Comparison of ENCODE assay signal across 10 mouse cellular contexts in the genomic region with DNA sequence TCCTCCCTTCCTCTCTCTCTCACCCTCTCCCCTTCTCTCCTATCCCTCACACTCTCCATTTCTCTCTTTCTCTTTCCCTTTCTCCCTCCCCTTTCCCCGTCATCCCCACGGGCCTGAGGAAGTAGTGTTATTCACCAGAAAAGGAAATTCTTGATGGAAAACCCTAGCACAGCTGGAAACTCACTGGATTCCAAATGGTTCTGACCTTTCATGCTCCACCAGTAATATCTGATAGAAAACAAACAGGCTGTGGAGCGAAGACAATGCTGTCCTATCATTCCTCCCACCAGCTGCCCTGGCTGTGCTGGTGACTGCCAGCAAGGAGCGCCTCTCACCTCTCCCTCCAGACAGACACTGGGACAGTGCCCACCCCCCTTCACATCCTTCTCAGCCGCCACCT. TPM values are rescaled to one million over a fixed set of nuclear protein-coding genes. Genes with fewer than 3 reads are reported as not detected.
DNase-seq lines count a peak whose midpoint lies in the region; ATAC-seq lines count a peak whose summit lies in the region.
"Had no signal": no experiment of that assay in that cellular context is flagged by ENCODE, and none has a peak within 500 bp of the region (broad histone marks: within the 10 kb centered on the region; RNA-seq: fewer than 3 reads in every experiment).

No protein-coding gene starts in this region.

- peaks cover 34% of the 10 kb centered on the region for H3K27me3 ChIP-seq in heart, embryonic 12.5 days (replicated peaks)
- H3K27me3 ChIP-seq in embryonic facial prominence, embryonic 11.5 days (ENCODE audit: control insufficient read depth, insufficient read depth, low read length), result no peaks in the 10 kb centered on the region
- 0 out of 2 replicates have a peak, but pooled peaks cover 2% of the 10 kb centered on the region for H3K27me3 ChIP-seq in hindbrain, embryonic 13.5 days
- no peaks in the 10 kb centered on the region for H3K27me3 ChIP-seq in midbrain, embryonic 16.5 days (ENCODE audit: control insufficient read depth, insufficient read depth, low read depth, low read length)

- H3K36me3 ChIP-seq in heart, embryonic 12.5 days, result no peaks in the 10 kb centered on the region
- no peaks in the 10 kb centered on the region for H3K36me3 ChIP-seq in embryonic facial prominence, embryonic 11.5 days (replicated peaks; ENCODE audit: control insufficient read depth, insufficient read depth, low read depth, low read length)
- peaks cover 29% of the 10 kb centered on the region for H3K36me3 ChIP-seq in hindbrain, embryonic 13.5 days
- H3K36me3 ChIP-seq in midbrain, embryonic 16.5 days (ENCODE audit: control insufficient read depth, insufficient read depth, low read length), result peaks cover 24% of the 10 kb centered on the region

- peaks cover 36% of the 10 kb centered on the region for H3K4me1 ChIP-seq in heart, embryonic 12.5 days (replicated peaks)
- peaks cover 3% of the 10 kb centered on the region; the same call in 1 of the 2 replicates for H3K4me1 ChIP-seq in embryonic facial prominence, embryonic 11.5 days (ENCODE audit: control insufficient read depth, insufficient read depth, low read length)
- peaks cover 58% of the 10 kb centered on the region for H3K4me1 ChIP-seq in hindbrain, embryonic 13.5 days (replicated peaks)
- peaks cover 33% of the 10 kb centered on the region for H3K4me1 ChIP-seq in midbrain, embryonic 16.5 days (ENCODE audit: control insufficient read depth, insufficient read depth, low read length)

- peaks cover 6% of the 10 kb centered on the region for H3K9me3 ChIP-seq in heart, embryonic 12.5 days (replicated peaks)
- no peaks in the 10 kb centered on the region for H3K9me3 ChIP-seq in embryonic facial prominence, embryonic 11.5 days (replicated peaks; ENCODE audit: control insufficient read depth, low read length)
- no peaks in the 10 kb centered on the region for H3K9me3 ChIP-seq in hindbrain, embryonic 13.5 days
- no peaks in the 10 kb centered on the region for H3K9me3 ChIP-seq in midbrain, embryonic 16.5 days (replicated peaks; ENCODE audit: control insufficient read depth, low read length, poor library complexity, severe bottlenecking)

- H3K4me2 ChIP-seq in heart, embryonic 12.5 days, result peak overlapping the region; percentile 71
- H3K4me2 ChIP-seq in embryonic facial prominence, embryonic 11.5 days (ENCODE audit: low read depth, low read length), result peak overlapping the region; percentile 54; the same call in 1 of the 2 replicates
- H3K4me2 ChIP-seq in hindbrain, embryonic 13.5 days, result peak overlapping the region; percentile 49
- H3K4me2 ChIP-seq in midbrain, embryonic 16.5 days (ENCODE audit: low read length), result peak overlapping the region; percentile 31; the same call in 1 of the 2 replicates

- peak; percentile 40; the same call in 1 of the 2 replicates for ATAC-seq in heart, embryonic 12.5 days (ENCODE audit: insufficient number of reproducible peaks, low FRiP score)
- no peak for ATAC-seq in embryonic facial prominence, embryonic 11.5 days (replicated peaks; ENCODE audit: insufficient number of reproducible peaks, low FRiP score, low TSS enrichment, low read depth)
- ATAC-seq in hindbrain, embryonic 13.5 days (ENCODE audit: low FRiP score), result peak; percentile 37
- peak; percentile 23 for ATAC-seq in midbrain, embryonic 16.5 days

- H3K9ac ChIP-seq in heart, embryonic 12.5 days, result no peak overlapping the region
- no peak overlapping the region; the same call in 1 of the 2 replicates for H3K9ac ChIP-seq in embryonic facial prominence, embryonic 11.5 days (replicated peaks; ENCODE audit: low read length)
- peak overlapping the region; percentile 10; the same call in 1 of the 2 replicates for H3K9ac ChIP-seq in hindbrain, embryonic 13.5 days
- H3K9ac ChIP-seq in midbrain, embryonic 16.5 days (ENCODE audit: low read depth, low read length), result no peak overlapping the region
- H3K9ac ChIP-seq: liver, embryonic 14.5 days had no signal

- H3K4me3 ChIP-seq in heart, embryonic 12.5 days, result peak overlapping the region; percentile 28
- peak overlapping the region; percentile 21; the same call in 1 of the 2 replicates for H3K4me3 ChIP-seq in embryonic facial prominence, embryonic 11.5 days (ENCODE audit: low read depth, low read length)
- no peak overlapping the region for H3K4me3 ChIP-seq in hindbrain, embryonic 13.5 days
- H3K4me3 ChIP-seq in midbrain, embryonic 16.5 days (ENCODE audit: low read depth, low read length), result no peak overlapping the region

- WGBS in heart, embryonic 12.5 days, result 16% methylated on average over 5 of the region's 5 CpGs
- 10% methylated on average over 5 of the region's 5 CpGs for WGBS in embryonic facial prominence, embryonic 11.5 days
- 7% methylated on average over 5 of the region's 5 CpGs for WGBS in hindbrain, embryonic 13.5 days
- WGBS in midbrain, embryonic 16.5 days, result 7% methylated on average over 5 of the region's 5 CpGs

- no peak overlapping the region for H3K27ac ChIP-seq in heart, embryonic 12.5 days (ENCODE audit: poor library complexity, severe bottlenecking)
- no peak overlapping the region for H3K27ac ChIP-seq in embryonic facial prominence, embryonic 11.5 days (replicated peaks; ENCODE audit: low read depth, low read length)
- H3K27ac ChIP-seq in hindbrain, embryonic 13.5 days, result peak overlapping the region; percentile 79
- H3K27ac ChIP-seq in midbrain, embryonic 16.5 days (ENCODE audit: low read length), result no peak overlapping the region
- H3K27ac ChIP-seq: liver, embryonic 14.5 days had no signal

- no peak for DNase-seq in heart, postnatal 4 days
- peak; percentile 27 for DNase-seq in embryonic facial prominence, embryonic 11.5 days (ENCODE audit: low spot score)
- DNase-seq in cerebellum, postnatal 25 days, result no peak
- DNase-seq in c-Kit-positive CD71-positive TER-119-positive erythroid progenitor cells, embryonic 14.5 days (ENCODE audit: low spot score), result no peak
- no peak for DNase-seq in thymus, postnatal 10 days (ENCODE audit: low spot score in 2 of 2)
- DNase-seq: adrenal gland, adult 2 months had no signal

RNA-seq across cellular contexts. Expression of gene Gnaz, which starts 27.9 kb away (rescaled TPM):
- polyA plus RNA-seq in heart, embryonic 12.5 days (2016; fragmentation: Nextera tagmentation; extraction: Ambion mirVana), result 1.2 and 1.6 TPM in 2 replicates
- 1 to 10 TPM in 1 of 2 experiments, under 1 TPM in 1; 0.83 to 1.4 TPM for total RNA-seq in heart, postnatal 4 days (2021)
- 4.7 and 5.6 TPM in 2 replicates for polyA plus RNA-seq in embryonic facial prominence, embryonic 11.5 days (2014; fragmentation: Nextera tagmentation; extraction: Ambion mirVana)
- 45.1 and 46.6 TPM in 2 replicates for polyA plus RNA-seq in hindbrain, embryonic 13.5 days (2015; fragmentation: Nextera tagmentation; extraction: Ambion mirVana)
- 92.6 and 103 TPM in 2 replicates for polyA plus RNA-seq in midbrain, embryonic 16.5 days (2015; fragmentation: Nextera tagmentation; extraction: Ambion mirVana)

RNA-seq across cellular contexts. Expression of gene Rsph14, which starts 37.5 kb away (rescaled TPM):
- polyA plus RNA-seq in heart, embryonic 12.5 days (2016; fragmentation: Nextera tagmentation; extraction: Ambion mirVana), result not detected in 2 replicates
- not detected for total RNA-seq in heart, postnatal 4 days (2021)
- polyA plus RNA-seq in embryonic facial prominence, embryonic 11.5 days (2014; fragmentation: Nextera tagmentation; extraction: Ambion mirVana), result not detected in 2 replicates
- 0.91 and 1.0 TPM in 2 replicates for polyA plus RNA-seq in hindbrain, embryonic 13.5 days (2015; fragmentation: Nextera tagmentation; extraction: Ambion mirVana)
- 0.55 and 0.62 TPM in 2 replicates for polyA plus RNA-seq in midbrain, embryonic 16.5 days (2015; fragmentation: Nextera tagmentation; extraction: Ambion mirVana)
- polyA plus RNA-seq: adrenal gland, adult 2 months; liver, embryonic 14.5 days had no signal

RNA-seq across cellular contexts. Expression of gene Rab36, which starts 42.0 kb away (rescaled TPM):
- polyA plus RNA-seq in heart, embryonic 12.5 days (2016; fragmentation: Nextera tagmentation; extraction: Ambion mirVana), result 4.3 and 4.8 TPM in 2 replicates
- total RNA-seq in heart, postnatal 4 days (2021), result 1 to 10 TPM; 1.7 to 1.8 TPM
- polyA plus RNA-seq in embryonic facial prominence, embryonic 11.5 days (2014; fragmentation: Nextera tagmentation; extraction: Ambion mirVana), result 7.6 and 8.5 TPM in 2 replicates
- polyA plus RNA-seq in hindbrain, embryonic 13.5 days (2015; fragmentation: Nextera tagmentation; extraction: Ambion mirVana), result 14.4 and 15.7 TPM in 2 replicates
- 22.7 and 23.9 TPM in 2 replicates for polyA plus RNA-seq in midbrain, embryonic 16.5 days (2015; fragmentation: Nextera tagmentation; extraction: Ambion mirVana)

Comparison
In these comparisons a context has a peak if more than half of its experiments do, and no peak if none do; other contexts are left out.
1. H3K4me3 ChIP-seq: peak in heart, embryonic 12.5 days (single experiment) and embryonic facial prominence, embryonic 11.5 days (single experiment); none in hindbrain, embryonic 13.5 days (single experiment) and midbrain, embryonic 16.5 days (single experiment).
2. Peak in every context shown above with its lines, with median percentiles within 50 percentile points of each other: H3K4me2 ChIP-seq.